Mouse (Mus musculus) embryo, embryonic 10 days (tissue): ENCODE measurements at regions not wholly inside any gene's neighbourhood (a gene's known extent, or its start where the extent isn't known, plus 50 kb on each side); places are given as distances from the start of the nearest gene placed in this dataset.

ENCODE experiments used
- DNase-seq: peaks from one replicate; pipeline ENCODE4 v3.0.0-alpha.2; 2015; ENCODE audit warnings: low spot score

DNA sequence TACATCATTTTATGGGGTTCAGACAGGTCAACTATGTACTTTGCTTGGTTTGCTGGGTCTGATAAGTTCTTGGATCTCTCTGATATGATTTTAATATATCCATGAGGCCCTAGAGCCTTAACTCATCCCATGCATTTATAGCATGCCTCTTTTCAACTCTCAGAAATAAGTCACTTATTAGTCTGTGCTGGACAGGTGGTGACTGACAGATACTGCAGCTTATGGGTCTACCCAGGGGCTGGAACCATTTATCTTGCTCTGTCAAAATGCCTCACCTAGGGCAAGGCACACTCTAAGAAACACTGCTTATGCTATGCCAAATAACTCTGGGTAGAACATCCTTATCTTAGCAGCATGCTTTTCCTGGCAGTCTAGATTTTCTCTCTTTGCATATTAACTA, 225.6 kb downstream of the Mbnl1 start:
- DNase-seq: no peak

DNA sequence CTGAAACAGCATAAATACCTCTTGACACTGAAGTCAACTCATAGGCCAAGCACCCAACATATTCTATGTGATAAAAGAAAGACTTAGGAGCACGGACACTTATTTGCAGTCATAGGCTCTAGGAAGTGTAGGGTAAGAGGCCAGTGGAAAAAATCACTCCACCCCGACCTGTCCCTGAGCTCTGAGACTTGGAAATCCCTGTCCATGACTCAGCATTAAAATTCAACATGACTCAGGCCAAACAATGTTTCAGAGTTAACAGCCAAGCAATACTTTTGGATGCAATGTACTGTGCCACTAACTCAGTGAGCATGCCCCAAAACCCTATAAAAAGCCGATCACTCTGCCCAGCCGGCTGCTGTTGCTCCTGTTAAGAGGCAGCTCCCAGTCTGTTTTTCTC, 234.5 kb downstream of the Mbnl1 start:
- no peak for DNase-seq

DNA sequence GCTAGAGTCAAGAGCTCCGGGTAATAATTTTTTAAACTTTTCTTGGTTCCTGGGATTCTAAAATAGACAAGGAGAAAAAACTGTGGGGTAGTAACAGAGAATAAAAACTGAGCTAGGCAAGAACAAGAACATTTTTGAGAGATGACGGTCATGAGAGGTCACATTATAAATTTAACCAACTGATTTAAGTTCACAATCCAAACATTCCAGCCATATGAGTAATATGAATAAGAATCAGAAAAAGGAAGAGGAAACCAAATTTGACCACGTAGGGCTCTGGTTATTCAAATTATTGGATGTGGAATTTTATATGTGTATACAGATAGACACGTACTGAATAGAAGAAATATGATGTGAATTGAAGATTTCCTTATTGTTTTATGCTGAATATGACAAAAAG, 240.3 kb downstream of the Mbnl1 start:
- no peak for DNase-seq

DNA sequence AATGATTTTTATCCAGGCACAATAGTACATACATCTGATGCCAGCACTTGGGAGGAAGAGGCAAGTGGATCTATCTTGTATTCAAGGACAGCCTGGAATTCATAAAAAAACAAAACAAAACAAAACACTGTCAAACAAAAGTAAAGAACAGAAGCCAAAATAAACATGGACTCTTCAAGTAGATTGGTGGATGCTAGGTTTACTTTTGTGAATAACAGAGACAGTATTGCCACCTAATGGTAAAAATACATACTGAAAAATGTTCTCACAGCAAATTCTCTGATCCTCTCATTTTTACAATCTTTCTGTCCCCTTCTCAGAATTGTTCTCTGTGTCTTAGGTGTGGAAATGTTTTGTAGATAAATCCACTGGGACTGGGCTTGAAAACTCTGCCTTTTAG, 247.7 kb downstream of the Mbnl1 start:
- no peak for DNase-seq

DNA sequence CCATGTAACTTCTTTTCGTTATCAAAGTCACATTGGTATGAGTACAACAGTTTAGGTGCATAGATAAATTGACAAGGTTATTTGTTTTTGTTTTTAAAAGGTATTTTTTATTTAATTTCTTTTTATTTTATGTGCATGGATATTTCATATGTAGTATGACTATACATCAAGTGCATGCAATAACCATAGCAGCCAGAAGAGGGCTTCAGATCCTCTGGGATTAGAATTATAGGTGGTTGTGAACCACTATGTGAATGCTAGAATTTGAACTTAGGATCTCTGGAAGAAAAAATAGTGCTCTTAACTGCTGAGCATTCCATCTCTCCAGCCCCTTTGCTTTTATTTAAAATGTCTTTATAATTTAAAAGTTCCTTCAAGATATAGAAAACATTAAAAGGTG, 258.7 kb downstream of the Mbnl1 start:
- DNase-seq: no peak

DNA sequence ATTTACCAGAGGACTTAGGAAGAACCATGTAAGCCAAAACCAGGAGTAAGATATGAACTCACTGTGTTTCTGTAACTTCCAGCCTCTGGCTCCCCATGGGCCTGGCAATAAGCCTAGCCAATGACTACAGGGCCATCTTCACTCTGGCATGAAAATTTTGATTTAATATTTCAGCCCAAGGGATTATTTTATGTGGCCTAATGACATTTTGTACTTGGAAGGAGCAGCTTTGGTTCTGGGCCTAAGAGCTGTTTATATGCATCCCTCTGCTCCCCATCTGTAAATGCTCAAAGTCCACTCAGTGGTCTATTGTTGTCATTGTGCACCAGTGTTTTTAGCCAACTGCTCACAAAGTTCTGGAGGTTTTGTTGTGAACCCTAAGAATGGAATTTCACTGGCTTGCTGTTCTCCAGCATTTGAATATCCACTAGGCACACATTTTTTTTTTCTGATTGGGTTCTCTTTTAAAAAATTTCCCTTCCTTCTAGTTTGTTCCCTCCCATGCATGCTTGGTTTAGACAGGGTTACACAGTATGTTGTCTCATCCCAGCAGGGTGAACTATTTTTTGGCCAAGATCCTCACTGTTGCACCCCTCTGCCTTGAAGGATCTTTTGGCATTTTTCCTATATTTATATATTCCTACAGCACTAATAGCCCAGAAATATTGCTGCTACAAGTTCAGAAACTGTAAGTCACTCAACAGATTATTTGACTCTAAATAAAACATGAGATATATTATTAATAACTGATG, 261.9 kb upstream of the P2ry1 start:
- DNase-seq: no peak

DNA sequence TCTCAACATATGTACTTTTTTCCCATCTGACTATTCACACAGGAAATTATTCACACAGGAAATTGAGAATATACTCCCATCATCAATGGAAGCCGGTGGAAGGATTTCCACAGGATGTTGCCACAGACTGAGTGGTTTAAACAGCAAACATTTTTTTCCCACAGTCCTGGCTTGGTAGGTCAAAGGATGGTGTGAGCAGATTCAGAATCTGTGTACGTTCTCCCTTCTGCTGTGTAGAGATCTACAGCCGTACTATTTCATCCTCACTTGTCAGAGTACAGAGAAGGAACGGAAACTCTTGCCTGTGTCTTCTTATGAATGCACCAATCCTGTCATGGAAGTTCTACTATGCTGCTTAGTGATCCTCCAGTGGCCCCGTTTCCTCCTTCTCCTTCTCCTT, 261.2 kb upstream of the P2ry1 start:
- DNase-seq: no peak

DNA sequence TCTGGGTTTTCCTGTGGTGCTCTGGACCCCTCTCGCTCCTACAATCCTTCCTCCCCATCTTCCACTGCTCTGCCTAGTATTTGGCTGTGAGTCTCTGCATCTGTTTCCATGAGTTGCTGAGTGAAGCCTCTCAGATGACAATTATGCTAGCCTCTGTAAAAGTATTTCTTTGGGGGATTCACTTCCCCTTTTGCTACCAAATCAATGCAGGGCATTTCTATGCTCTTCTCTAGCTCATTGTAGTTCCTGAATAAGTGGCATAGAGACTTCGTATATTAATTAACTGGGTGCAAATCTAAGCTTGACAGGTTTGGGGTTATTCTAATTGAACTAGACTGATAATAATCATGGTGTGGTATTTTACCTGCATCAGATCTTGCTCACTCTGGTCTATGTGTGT, 260.4 kb upstream of the P2ry1 start:
- no peak for DNase-seq

DNA sequence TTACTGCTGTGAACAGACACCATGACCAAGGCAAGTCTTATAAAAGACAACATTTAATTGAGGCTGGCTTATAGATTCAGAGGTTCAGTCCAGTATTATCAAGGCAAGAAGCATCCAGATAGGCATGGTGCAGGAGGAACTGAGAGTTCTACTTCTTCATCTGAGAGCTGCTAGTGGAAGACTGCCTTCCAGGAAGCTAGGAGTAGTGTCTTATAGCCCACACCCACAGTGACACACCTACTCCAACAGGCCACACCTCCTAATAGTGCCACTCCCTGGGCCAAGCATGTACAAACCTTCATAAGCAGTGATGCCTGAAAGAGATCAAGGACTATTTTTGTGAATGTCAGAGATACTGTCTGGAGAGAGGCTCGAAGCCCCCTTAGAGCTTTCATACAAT, 257.5 kb upstream of the P2ry1 start:
- DNase-seq: no peak

DNA sequence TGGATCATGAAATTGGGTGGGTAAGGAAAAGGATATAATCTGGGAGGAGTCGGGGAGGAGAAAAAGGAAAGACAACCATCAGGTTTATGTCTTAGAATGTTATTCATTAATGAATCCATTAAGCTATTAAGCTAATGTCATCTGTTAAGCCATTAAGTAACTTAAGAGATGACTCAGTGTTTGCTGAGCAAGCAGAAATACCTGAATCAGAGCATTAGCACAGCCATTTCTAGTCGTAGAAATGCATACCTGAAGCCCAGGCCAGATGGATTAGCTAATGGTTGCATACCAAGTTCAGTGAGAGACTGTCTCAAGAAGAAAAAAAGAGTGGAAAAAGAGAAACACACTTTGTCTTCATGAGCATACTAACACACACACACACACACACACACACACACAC, 244.0 kb upstream of the P2ry1 start:
- no peak for DNase-seq

DNA sequence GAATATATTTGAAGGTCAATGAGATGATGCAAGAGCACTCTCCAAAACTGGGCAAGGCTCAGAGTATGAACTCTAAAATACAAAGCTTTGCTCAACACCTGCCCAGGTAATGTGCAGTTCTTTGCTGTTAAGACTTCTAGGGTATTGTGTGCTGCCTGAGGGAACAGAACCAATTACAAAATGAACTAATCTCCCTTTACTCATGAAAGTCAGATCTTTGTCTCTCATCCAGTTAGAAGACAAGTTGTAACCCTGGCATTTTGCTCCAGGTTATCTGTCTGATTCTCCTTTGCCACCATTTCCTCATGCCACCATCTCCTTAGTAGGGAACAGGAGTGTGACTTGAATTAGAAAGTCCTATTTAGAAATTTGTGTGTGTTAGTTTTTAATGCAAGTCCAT, 243.5 kb upstream of the P2ry1 start:
- DNase-seq: no peak

DNA sequence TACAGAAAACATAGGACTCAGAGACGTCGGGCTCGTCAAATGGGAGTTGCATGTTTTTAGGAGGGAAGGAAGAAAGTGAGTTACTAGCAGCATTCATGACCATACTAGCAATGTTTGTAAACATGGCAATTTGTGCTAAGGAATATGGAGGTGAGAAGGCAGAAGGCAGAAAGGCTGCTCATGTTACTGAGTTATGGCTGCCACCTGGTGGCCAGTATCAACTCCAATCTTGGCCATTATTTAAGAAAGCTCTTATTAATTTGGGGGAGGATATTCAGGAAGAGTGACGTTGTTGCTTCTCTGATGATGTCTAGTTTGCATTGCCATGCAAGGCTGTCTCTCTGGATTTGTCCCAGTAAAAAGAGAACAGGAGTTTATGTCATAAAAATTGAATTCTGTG, 239.7 kb upstream of the P2ry1 start:
- DNase-seq: peak; percentile 65

DNA sequence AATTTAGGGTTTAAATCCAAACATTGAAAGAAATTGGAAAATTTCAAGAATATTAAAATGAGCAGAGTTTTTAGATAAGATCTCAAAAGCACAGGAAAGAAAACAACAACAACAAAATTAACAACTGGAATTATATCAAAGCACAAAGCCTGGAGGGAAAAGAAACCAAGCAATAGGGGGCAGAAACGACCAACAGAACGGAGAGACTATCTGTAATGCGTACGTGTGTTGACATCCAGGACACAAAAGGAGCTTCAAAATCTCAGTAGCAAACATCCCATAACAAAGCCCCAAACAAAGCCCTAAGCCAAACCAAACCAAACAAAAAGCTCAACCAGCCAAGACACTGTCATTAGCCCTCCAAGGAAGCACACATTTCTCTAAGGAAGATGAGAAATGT, 237.5 kb upstream of the P2ry1 start:
- DNase-seq: no peak

DNA sequence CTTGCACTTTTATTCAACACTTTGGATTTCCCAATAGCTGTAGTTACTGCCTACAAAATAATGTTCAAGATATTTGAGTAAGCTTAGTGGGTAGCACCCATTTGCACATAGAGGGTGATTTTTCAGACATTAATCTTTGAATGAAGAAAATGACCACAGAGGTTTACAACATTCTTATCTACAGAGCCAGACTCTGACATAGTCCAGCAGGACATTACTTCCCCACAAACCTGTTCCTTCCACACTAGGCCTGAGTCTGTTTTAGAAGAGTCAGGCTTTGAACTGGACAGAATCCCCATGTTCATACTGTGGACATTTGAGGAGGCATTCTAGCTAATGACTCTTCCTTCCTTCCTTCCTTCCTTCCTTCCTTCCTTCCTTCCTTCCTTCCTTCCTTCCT, 233.6 kb upstream of the P2ry1 start:
- no peak for DNase-seq

DNA sequence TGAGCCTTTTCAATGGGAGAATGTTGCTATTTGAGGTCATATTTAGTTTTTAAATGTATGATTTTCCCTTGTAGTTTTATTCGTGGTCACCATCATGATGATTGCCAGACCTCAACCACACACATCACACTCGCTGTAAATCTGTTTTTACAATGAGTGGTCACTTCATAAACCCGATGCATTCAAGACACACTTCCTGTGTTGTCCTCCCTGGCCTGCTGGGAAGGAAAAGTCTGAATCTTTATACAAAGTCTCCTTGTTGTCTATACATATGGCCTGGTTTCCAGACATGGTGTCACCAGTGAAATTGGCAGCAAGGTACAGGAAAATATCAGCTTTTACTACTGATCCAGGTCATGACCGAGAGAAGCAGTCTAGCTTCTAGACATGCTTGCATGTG, 230.7 kb upstream of the P2ry1 start:
- DNase-seq: no peak

DNA sequence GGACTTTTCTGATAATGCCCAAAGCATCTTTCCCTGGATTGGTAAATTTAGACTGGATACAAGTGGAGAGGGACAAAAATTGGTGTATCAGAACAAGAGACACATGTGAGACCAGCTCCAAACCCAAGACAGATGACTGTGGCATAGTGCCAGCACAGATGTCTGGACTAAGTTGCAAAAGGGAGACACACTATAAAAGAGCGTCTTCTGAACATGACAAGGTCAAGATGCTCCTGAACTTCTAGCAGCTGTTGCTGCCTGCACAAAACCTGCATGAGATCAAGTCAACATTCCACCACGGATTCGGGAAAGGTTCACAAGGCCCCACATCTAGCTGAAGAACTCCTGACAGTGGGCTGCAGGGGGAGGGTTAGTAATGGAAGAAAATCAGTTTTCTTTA, 229.2 kb upstream of the P2ry1 start:
- no peak for DNase-seq

DNA sequence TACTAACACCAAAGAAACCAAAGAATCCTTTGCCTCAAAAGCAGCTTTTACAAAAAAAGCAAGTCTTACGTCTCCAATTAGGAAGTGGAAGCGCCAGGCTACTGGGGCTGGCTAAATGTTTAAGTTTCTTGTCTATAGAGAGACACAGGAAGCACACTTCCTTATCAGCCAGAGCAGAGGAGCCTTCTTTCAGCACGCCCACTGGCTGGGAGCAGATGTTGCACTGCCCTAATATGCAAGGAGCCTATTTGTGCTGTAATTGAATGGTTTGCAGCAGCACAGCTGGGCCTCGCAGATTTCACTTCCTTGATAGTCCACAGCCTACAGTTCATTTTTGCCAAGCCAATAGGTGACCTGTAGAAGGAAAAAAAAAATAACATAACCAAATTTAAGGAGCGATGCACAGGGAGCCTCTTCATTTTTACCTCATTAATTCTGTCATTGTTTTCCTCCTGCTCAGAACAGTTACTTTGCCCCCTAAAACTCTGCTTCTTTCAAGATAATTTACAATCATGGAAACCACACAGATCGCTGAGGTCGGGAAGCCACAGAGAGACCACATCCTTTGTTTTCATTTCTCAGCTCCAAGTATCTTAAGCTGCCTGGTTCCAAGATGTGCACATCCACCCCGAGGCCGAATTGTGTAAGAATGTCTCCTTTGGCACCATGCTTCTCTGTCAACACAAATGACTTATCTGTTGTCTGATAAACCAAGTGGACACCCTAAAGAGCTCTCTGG, 217.3 kb upstream of the P2ry1 start:
- DNase-seq: peak; percentile 76

DNA sequence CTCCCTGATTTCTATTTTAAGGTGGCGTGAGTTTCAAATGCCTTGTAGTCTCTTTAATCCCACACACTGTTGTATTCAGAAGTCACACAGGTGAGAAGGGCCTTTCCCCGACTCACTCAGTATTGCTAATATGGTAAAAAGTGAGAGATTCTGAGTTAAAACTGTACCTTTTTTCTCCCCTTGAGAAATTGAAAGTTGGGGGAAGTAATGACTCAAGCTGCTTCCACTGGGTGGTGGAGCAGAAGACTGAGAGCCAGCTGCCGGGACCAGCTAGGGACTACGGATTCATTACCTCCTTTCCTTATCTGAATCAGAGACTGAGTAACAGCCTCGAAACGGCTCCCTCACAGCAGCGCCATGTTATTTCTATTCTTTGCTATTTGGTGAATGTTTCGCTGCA, 214.6 kb upstream of the P2ry1 start:
- no peak for DNase-seq

DNA sequence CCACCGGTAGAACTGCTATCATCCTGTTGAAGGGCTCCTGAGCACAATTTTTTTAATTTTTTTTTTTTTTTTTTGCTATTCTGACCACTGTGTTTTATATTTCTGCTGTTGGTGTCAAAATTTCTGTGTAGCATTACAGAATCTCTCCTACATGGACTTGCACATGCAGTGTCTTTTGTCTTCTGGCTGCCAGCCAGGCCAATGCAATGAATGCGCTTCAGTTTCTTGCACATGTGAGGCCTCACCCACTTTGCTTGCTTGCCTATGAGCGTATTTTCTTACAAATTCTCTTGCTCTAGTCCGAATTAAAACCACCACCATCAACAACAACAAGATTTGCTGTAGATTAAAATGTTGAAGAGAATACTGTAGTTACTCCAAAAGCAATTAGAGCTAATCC, 213.2 kb upstream of the P2ry1 start:
- no peak for DNase-seq

DNA sequence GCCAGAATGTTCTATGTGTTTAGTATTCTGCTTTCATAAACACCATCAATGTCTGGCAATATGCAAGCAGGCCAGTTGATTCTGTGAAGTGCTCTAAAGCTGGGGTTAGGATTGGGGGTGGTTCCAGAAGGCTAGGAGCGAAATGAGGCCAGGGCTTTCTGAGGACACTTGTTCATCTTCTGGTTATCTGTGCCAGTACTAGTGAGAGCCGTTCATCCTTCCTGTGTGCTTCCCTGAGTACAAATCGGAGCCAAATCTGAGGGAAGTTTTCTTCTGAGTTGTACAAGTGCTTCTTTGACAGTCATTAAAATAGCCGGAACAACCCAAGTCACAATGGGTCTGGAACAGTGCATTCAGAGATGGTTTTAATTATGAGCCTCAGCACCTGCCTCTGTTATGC, 210.4 kb upstream of the P2ry1 start:
- no peak for DNase-seq

DNA sequence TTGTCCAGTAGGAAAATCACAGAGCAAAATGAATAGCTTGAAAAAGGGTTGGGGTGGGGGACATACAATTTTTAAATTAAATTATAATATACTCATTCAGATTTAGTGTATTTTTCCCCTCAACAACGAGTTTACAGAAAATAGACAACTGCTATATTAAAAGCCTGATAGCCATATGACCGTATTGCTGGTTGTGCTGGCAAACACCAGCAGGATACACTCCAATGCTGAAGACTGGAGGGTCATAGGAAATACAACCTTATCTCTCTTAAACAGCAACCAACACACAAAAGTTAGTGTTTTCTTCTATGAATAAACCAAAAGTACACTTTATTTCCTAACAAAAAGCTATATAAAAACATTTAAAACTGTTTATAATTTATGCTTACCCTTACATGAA, 206.4 kb upstream of the P2ry1 start:
- no peak for DNase-seq

DNA sequence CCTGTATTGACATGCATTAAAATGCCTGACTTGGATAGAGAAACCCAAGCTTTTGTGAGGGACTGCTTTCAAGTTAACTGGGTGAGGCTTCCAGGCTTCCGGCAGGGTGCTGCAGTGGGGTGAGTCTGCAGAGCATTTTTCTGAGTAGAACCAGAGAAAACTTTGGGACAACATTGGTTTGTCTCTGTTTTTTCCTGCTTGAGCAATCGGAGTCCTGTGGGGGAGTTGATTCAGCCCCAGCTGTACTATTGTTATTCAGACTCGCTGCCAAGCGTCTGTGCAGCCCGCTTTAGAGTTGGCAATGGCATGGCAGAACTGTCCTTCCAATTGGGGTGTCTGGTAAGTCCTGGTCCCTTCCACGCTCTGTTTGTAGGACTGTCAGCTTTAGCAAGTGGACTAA, 204.8 kb upstream of the P2ry1 start:
- DNase-seq: no peak

DNA sequence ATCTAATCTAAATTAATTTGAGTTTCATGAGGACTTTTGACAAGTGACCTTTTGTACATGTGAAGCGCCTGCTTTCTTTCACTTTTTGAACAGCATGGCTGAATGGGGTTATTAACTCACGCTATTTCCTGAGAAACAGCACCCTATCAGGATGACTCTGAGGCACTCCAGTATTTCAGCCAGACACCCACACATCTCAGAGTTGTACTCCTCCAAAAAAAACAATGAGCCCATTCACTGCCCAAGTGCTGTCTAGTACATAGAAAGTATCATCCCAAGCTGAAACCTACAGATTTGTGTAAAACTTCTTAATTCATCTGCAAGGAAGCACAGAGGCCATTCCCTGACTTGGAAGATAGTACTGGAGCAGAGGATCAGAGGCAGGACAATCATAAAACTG, 204.1 kb upstream of the P2ry1 start:
- no peak for DNase-seq

DNA sequence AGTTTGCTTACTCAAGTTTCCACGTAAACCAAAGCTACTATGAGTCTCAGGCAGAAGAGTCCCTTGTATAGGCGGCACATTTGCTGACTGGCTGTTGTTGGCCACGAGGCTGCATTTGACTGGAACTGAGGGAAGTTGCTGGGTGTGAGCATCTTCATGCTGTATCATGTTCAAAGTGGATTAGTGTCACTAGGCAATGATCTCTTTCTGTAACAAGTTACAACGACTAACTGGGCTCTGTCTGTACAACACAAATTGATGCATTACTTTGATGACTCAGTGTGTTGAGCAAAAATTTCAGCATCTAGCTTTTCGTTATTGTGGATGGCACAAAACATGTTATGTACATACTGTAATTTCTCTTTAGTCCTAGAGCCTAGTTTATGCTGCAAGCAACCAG, 203.7 kb upstream of the P2ry1 start:
- no peak for DNase-seq
